Mouse (Mus musculus): ENCODE data around the gene Nom1. TPM values are rescaled to one million over a fixed set of nuclear protein-coding genes. Genes with fewer than 3 reads are reported as not detected.
"Not testable (repeated sequence)": the region's sequence is repeated elsewhere in the genome, so short reads cannot be mapped to it uniquely, and the experiment has no call there.

The Nom1 gene
- 20.5 and 20.6 TPM in 2 replicates for polyA plus RNA-seq (2015; fragmentation: Nextera tagmentation; extraction: Ambion mirVana)

DNA sequence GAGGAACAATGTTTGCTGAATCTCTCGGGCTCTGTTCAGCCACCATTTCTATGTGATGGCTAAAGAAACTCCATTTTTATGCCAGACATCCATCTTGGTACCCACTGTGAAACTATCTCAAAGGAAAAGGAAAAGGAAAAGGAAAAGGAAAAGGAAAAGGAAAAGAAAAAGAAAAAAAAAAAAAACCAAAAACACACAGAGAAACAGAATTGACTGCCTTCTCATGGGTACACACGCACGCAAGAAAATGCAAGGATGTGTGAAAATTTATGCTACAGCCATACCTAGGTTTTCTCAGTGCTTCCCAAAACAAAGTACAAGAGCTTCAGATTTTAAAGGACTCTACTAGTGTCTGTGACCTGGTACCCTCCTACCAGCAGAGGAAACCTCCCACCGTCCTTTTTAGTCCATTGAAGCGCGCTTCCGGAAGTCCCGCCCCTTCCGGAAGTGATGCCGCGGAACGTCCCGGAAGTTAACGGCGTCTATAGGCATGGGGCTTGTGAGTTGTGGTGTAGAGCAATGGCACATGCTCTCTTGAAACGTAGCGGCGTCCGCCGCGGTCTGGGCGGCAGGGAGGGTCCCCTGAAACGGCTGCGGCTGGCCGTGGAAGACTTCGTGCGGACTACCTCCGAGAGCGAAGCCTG, at the start of gene Nom1:
Gene Nom1 (plus strand): TSS at position 437 of the 644 bp plus-strand sequence.
- Histone ChIP-seq H3K4me1 (peaks cover 25% of the 10 kb centered on the region), H3K36me3 (peaks cover 30% of the 10 kb centered on the region), H3K9ac (replicated peaks) (peak within 1 kb of the TSS; percentile 64), H3K9me3 (no peaks in the 10 kb centered on the region), H3K4me2 (replicated peaks) (peak within 1 kb of the TSS; percentile 76), H3K4me3 (peak within 1 kb of the TSS; percentile 82), H3K27ac (replicated peaks) (peak within 1 kb of the TSS; percentile 65), H3K27me3 (0 out of 2 replicates have a peak, but pooled peaks cover 15% of the 10 kb centered on the region)
- WGBS = 4% methylated on average over 29 of the region's 29 CpGs
- ATAC-seq (replicated peaks) = peak; percentile 98

- no peak for ATAC-seq (replicated peaks)
- Histone ChIP-seq H3K9me3 (no peaks in the 10 kb centered on the region), H3K27me3 (0 out of 2 replicates have a peak, but pooled peaks cover 4% of the 10 kb centered on the region), H3K4me2 (replicated peaks) (no peak overlapping the region), H3K4me3 (no peak overlapping the region), H3K9ac (replicated peaks) (no peak overlapping the region), H3K27ac (replicated peaks) (no peak overlapping the region), H3K36me3 (no peaks in the 10 kb centered on the region), H3K4me1 (no peaks in the 10 kb centered on the region)
- WGBS = 85% methylated on average over 1 of the region's 1 CpGs
These were observed 46.9 kb upstream of the Nom1 start for GRCm38 (mm10) chr5:29387591-29387990.

GRCm38 (mm10) chr5:29388181-29388943, 46.1 kb upstream of the Nom1 start:
- no peak overlapping the region for H3K9ac ChIP-seq (replicated peaks)
- no peaks in the 10 kb centered on the region for H3K9me3 ChIP-seq
- no peak overlapping the region for H3K4me3 ChIP-seq
- H3K36me3 ChIP-seq = no peaks in the 10 kb centered on the region
- whole genome bisulfite sequencing = 60% methylated on average over 7 of the region's 7 CpGs
- no peak overlapping the region for H3K27ac ChIP-seq (replicated peaks)
- 0 out of 2 replicates have a peak, but pooled peaks cover 4% of the 10 kb centered on the region for H3K27me3 ChIP-seq
- ATAC-seq (replicated peaks) = no peak
- no peak overlapping the region for H3K4me2 ChIP-seq (replicated peaks)
- H3K4me1 ChIP-seq = no peaks in the 10 kb centered on the region

GRCm38 (mm10) chr5:29388944-29389765, 45.3 kb upstream of the Nom1 start:
- no peaks in the 10 kb centered on the region for H3K9me3 ChIP-seq
- H3K4me2 ChIP-seq (replicated peaks) = no peak overlapping the region
- WGBS = 23% methylated on average over 15 of the region's 15 CpGs
- H3K9ac ChIP-seq (replicated peaks) = no peak overlapping the region
- H3K36me3 ChIP-seq = no peaks in the 10 kb centered on the region
- no peak overlapping the region for H3K4me3 ChIP-seq
- no peaks in the 10 kb centered on the region for H3K4me1 ChIP-seq
- H3K27ac ChIP-seq (replicated peaks) = no peak overlapping the region
- H3K27me3 ChIP-seq = 0 out of 2 replicates have a peak, but pooled peaks cover 4% of the 10 kb centered on the region
- 0 out of 2 replicates have a peak, but pooled peaks have one; percentile 46 for ATAC-seq (replicated peaks)

DNA sequence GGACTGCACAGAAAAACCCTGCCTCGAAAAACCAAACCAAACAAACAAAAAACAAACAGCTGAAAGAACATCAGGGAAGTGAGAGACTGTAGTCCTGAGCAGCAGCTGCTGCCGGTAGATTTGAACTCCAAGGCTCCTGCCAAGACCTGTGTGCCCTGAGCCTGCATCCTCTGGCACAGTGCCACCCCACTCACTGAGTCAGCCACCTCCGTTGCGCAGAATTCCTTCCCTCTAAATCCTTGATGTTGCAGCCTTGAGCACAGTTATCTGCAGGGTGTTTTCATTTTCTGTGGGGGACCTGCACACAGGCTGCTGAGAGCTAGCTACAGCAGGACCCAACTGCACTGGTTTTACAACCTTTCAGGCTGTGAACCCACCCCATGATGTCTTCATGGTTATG, 36.0 kb upstream of the Nom1 start:
- no peak overlapping the region for H3K4me3 ChIP-seq
- no peaks in the 10 kb centered on the region for H3K9me3 ChIP-seq
- 66% methylated on average over 4 of the region's 4 CpGs for WGBS
- H3K4me2 ChIP-seq (replicated peaks) = no peak overlapping the region
- H3K4me1 ChIP-seq = no peaks in the 10 kb centered on the region
- no peak overlapping the region for H3K9ac ChIP-seq (replicated peaks)
- no peak for ATAC-seq (replicated peaks)
- no peak overlapping the region for H3K27ac ChIP-seq (replicated peaks)
- no peaks in the 10 kb centered on the region for H3K36me3 ChIP-seq
- no peaks in the 10 kb centered on the region for H3K27me3 ChIP-seq

DNA sequence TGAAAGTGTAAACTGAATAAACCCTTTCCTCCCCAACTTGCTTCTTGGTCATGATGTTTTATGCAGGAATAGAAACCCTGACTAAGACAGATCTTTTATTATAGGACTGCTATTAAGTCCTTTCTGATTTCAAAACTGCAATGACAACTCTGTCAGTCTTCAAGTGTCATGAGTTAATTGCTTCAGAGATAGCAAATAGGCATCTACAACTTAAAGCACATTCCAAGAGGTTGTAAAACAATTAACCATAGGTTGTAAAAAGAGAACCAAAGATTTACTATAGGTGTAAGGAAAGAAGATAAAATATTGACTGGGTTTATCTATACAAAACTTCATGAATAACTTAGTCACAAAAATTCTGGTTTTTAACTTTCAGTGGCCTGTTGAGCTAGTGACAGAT, 23.6 kb upstream of the Nom1 start:
- no peak for ATAC-seq (replicated peaks)
- H3K4me3 ChIP-seq = no peak overlapping the region
- H3K4me2 ChIP-seq (replicated peaks) = no peak overlapping the region
- H3K27ac ChIP-seq (replicated peaks) = no peak overlapping the region
- no peaks in the 10 kb centered on the region for H3K27me3 ChIP-seq
- no peaks in the 10 kb centered on the region for H3K36me3 ChIP-seq
- H3K4me1 ChIP-seq = no peaks in the 10 kb centered on the region
- no peak overlapping the region for H3K9ac ChIP-seq (replicated peaks)
- H3K9me3 ChIP-seq = no peaks in the 10 kb centered on the region

GRCm38 (mm10) chr5:29413041-29413440, 21.4 kb upstream of the Nom1 start:
- Histone ChIP-seq H3K27me3 (no peaks in the 10 kb centered on the region), H3K9me3 (no peaks in the 10 kb centered on the region), H3K9ac (replicated peaks) (no peak overlapping the region), H3K36me3 (no peaks in the 10 kb centered on the region), H3K4me3 (no peak overlapping the region), H3K4me2 (replicated peaks) (no peak overlapping the region), H3K27ac (replicated peaks) (no peak overlapping the region), H3K4me1 (no peaks in the 10 kb centered on the region)
- no peak for ATAC-seq (replicated peaks)
- WGBS = 87% methylated on average over 3 of the region's 3 CpGs

DNA sequence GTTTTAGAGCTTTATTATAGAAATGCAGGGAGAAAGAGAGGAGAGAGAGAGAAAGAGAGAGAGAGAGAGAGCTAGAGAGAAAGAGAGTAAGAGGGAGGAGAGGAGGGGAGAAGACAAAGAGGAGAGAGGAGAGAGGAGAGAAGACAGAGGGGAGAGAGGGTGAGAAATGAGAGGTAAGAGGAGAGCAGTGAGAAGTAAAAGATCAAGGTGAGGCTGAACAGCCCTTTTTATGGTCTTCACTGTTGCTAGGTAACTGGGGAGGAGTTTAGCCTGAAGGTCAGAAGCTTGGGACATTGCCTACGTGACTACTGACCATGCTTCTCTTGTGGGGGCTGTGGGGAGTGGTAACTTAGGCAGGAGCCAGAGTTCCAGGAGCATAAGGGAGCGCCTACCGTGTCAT, 11.1 kb upstream of the Nom1 start:
- not testable (repeated sequence) for H3K27me3 ChIP-seq; H3K4me3 ChIP-seq; H3K9ac ChIP-seq (replicated peaks); H3K9me3 ChIP-seq; H3K4me2 ChIP-seq (replicated peaks); H3K4me1 ChIP-seq; ATAC-seq (replicated peaks); H3K27ac ChIP-seq (replicated peaks); H3K36me3 ChIP-seq
- WGBS = 64% methylated on average over 3 of the region's 3 CpGs

GRCm38 (mm10) chr5:29434872-29435358, 451 bp downstream of the Nom1 start:
- Histone ChIP-seq H3K27me3 (0 out of 2 replicates have a peak, but pooled peaks cover 15% of the 10 kb centered on the region), H3K36me3 (peaks cover 36% of the 10 kb centered on the region), H3K27ac (replicated peaks) (peak overlapping the region; percentile 65), H3K4me1 (peaks cover 25% of the 10 kb centered on the region), H3K9me3 (no peaks in the 10 kb centered on the region), H3K4me2 (replicated peaks) (peak overlapping the region; percentile 76), H3K9ac (replicated peaks) (peak overlapping the region; percentile 64), H3K4me3 (peak overlapping the region; percentile 82)
- under 1% methylated on average over 48 of the region's 48 CpGs for WGBS
- peak; percentile 83 for ATAC-seq (replicated peaks)

DNA sequence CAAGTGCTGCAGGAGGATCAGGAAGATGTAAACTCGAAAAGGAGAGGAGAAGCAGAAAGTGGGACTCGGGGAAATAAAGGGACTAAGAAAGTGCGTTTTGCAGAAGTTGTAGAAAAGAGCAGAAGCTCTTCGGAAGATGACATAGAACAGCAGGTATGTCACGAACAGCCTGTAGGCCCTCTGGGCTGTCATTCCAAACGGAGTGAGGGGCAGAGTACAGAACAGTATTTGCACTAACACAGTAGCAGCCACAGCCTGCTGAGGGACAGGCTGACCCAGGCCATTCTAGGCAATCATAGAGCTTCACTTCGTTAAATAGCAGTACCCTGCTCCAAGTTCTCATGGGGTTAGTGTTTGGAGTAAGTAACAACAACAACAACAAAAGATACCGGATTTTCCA, 1.0 kb downstream of the Nom1 start:
- Histone ChIP-seq H3K4me1 (peaks cover 25% of the 10 kb centered on the region), H3K4me2 (replicated peaks) (peak overlapping the region; percentile 76), H3K36me3 (peaks cover 41% of the 10 kb centered on the region), H3K9me3 (no peaks in the 10 kb centered on the region), H3K27me3 (0 out of 2 replicates have a peak, but pooled peaks cover 13% of the 10 kb centered on the region), H3K9ac (replicated peaks) (peak overlapping the region; percentile 64), H3K4me3 (peak overlapping the region; percentile 82), H3K27ac (replicated peaks) (no peak overlapping the region)
- ATAC-seq (replicated peaks) = no peak
- 46% methylated on average over 8 of the region's 8 CpGs for WGBS

DNA sequence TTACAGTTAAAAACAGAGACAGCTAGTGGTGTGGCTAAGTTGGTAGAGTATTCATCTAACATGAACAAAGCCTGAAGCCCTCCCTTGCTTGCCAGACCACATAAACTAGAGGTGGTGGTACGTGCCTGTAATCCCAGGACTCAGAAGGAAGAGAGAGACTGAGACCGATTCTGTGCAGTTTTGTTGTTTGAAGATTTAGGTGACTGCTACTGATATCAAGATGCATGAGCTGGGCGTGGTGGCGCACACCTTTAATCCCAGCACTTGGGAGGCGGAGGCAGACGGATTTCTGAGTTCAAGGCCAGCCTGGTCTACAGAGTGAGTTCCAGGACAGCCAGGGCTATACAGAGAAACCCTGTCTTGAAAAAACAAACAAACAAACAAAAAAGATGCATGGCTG, 2.3 kb downstream of the Nom1 start:
- not testable (repeated sequence) for H3K27me3 ChIP-seq; ATAC-seq (replicated peaks); H3K9ac ChIP-seq (replicated peaks); H3K4me3 ChIP-seq; H3K27ac ChIP-seq (replicated peaks); H3K9me3 ChIP-seq
- H3K4me1 ChIP-seq = peaks cover 25% of the 10 kb centered on the region
- peaks cover 53% of the 10 kb centered on the region for H3K36me3 ChIP-seq
- 93% methylated on average over 6 of the region's 6 CpGs for WGBS
- H3K4me2 ChIP-seq (replicated peaks) = 0 out of 2 replicates have a peak overlapping the region, but pooled peaks have one; percentile 76

Data from forebrain, embryonic 15.5 days (tissue).